Mouse (Mus musculus) colon, adult 2 months (tissue): ENCODE data around the gene Kmt2d. TPM values are rescaled to one million over a fixed set of nuclear protein-coding genes. Genes with fewer than 3 reads are reported as not detected.

Source experiments
- polyA plus RNA-seq: library from polyadenylated mRNA; depleted of rRNA; stranded (reverse); fragments of >200 nt; gene quantifications from 2 replicates; pipeline ENCODE4 v1.2.3, GENCODE M21; 2012; rRNA removed

Gene Kmt2d
- polyA plus RNA-seq = 23.9 and 26.7 TPM in 2 replicates

GRCm38 (mm10) chr15:98871070-98871915, at the start of gene Kmt2d:
TSS of gene Kmt2d (minus strand) at chr15:98871204.

GRCm38 (mm10) chr15:98917538-98918498, 46.8 kb upstream of the Kmt2d start, which contains the start of gene Lmbr1l:
TSS of gene Lmbr1l (minus strand) at chr15:98918231.

GRCm38 (mm10) chr15:98897928-98898800, 27.2 kb upstream of the Kmt2d start, which contains the start of gene Dhh:
TSS of gene Dhh (minus strand) at chr15:98898540.

GRCm38 (mm10) chr15:98893940-98894745, 23.1 kb upstream of the Kmt2d start, which contains the start of gene Rhebl1:
TSS of gene Rhebl1 (minus strand) at chr15:98894540.

DNA sequence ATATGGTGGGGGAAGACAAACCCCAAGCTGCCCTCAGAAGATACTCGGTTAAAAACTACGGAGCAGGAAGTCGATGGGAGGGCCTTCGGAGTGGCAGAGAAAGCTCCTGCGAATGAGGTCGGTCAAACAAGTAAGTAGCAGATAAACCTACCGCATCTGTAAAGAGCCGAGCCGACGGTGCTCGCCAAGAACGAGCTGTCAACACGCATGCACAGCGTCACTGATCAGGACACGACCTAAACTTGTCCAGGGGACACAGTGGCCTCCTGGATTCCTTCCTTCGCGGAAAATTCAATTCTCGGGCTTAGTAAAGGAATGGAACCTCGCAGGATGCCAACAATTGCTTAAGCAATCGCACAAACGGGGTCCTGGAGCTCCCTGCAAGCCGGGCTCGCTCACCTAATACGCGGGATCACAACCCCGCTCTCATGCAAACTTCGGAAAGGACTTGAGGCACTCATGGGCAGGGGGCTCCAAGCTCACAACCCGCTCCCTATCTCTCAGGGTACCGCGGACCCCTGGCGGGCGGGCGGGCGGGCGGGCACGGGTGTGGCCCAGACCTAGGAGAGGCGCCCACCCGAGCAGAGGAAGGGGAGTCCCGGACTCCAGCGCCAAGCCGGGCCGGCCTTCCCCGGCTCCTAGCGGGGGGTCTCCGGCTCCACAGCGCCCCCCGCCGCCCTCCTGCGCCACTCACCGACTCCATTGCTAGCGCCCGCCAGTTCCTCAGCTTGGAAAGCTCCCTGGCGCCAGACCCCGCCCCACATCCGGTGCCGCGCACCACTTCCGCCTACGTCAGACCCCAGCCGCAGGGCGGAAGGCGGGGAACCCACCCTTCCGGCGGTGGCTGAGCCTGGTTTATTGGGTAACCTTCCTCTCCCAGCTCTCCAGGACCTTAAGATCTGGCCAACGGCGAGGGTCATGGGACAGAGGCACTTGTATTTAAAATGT, 40.0 kb downstream of the Kmt2d start, which contains the start of gene Prkag1:
Prkag1 (minus strand) TSS at position 786 of the 948 bp plus-strand sequence.

GRCm38 (mm10) chr15:98809390-98809789, 61.6 kb downstream of the Kmt2d start, which contains the start of gene Ddn:
TSS of gene Ddn (minus strand) at chr15:98809490.

GRCm38 (mm10) chr15:98789661-98790535, 81.1 kb downstream of the Kmt2d start, which contains the start of gene Wnt1:
TSS of gene Wnt1 (plus strand) at chr15:98789857.

Other genes starting within 250 kb of the Kmt2d start
- gene Cacnb3, start 240.4 kb downstream of the Kmt2d start, polyA plus RNA-seq = 96.4 and 107 TPM in 2 replicates
- 29.0 and 31.4 TPM in 2 replicates for gene Ddx23, start 208.3 kb downstream of the Kmt2d start, polyA plus RNA-seq
- 1.2 and 2.3 TPM in 2 replicates for gene Rnd1, start 193.7 kb downstream of the Kmt2d start, polyA plus RNA-seq
- gene Ccdc65, start 163.0 kb downstream of the Kmt2d start, polyA plus RNA-seq = 0.22 and 0.43 TPM in 2 replicates
- gene Fkbp11, start 143.0 kb downstream of the Kmt2d start, polyA plus RNA-seq = 26.7 and 49.8 TPM in 2 replicates
- 75.8 and 94.5 TPM in 2 replicates for gene Arf3, start 108.0 kb downstream of the Kmt2d start, polyA plus RNA-seq
- gene Wnt10b, start 93.1 kb downstream of the Kmt2d start, polyA plus RNA-seq = 0.30 and 0.65 TPM in 2 replicates
- 0.07 TPM in 1 of 2 replicates, not detected in the other for gene Wnt1, start 81.3 kb downstream of the Kmt2d start, polyA plus RNA-seq
- not detected in 2 replicates for gene Ddn, start 61.7 kb downstream of the Kmt2d start, polyA plus RNA-seq
- gene Prkag1, start 39.7 kb downstream of the Kmt2d start, polyA plus RNA-seq = 45.2 and 50.3 TPM in 2 replicates
- 1.9 and 2.1 TPM in 2 replicates for gene Rhebl1, start 23.3 kb upstream of the Kmt2d start, polyA plus RNA-seq
- gene Dhh, start 27.3 kb upstream of the Kmt2d start, polyA plus RNA-seq = 0.72 and 0.93 TPM in 2 replicates
- 56.6 and 93.6 TPM in 2 replicates for gene Lmbr1l, start 47.0 kb upstream of the Kmt2d start, polyA plus RNA-seq
- gene Tuba1b, start 63.4 kb upstream of the Kmt2d start, polyA plus RNA-seq = 551 and 757 TPM in 2 replicates
- 98.4 and 128 TPM in 2 replicates for gene Gm49450, start 82.3 kb upstream of the Kmt2d start, polyA plus RNA-seq
- gene Tuba1a, start 82.5 kb upstream of the Kmt2d start, polyA plus RNA-seq = 192 and 198 TPM in 2 replicates
- 219 and 270 TPM in 2 replicates for gene Tuba1c, start 158.7 kb upstream of the Kmt2d start, polyA plus RNA-seq
- 17.4 and 17.7 TPM in 2 replicates for gene Prph, start 184.0 kb upstream of the Kmt2d start, polyA plus RNA-seq
- gene Troap, start 203.4 kb upstream of the Kmt2d start, polyA plus RNA-seq = 9.4 and 10.0 TPM in 2 replicates
- gene C1ql4, start 216.6 kb upstream of the Kmt2d start, polyA plus RNA-seq = not detected in 2 replicates
- gene Dnajc22, start 222.0 kb upstream of the Kmt2d start, polyA plus RNA-seq = 32.4 and 40.8 TPM in 2 replicates